Mouse (Mus musculus) frontal cortex, postnatal 10 days (tissue): ENCODE measurements around the gene Echdc3.

Source experiments
- DNase-seq, 2 experiments: peaks; one replicate each; pipeline ENCODE4 v3.0.0; 2022; ENCODE audit warnings: low spot score in 2 of 2, mixed read lengths in 1 of 2

The Echdc3 gene

GRCm38 (mm10) chr2:6168560-6168959 is 44.3 kb downstream of the Echdc3 start:
- DNase-seq = no peak

GRCm38 (mm10) chr2:6167843-6168558 is 44.8 kb downstream of the Echdc3 start:
- DNase-seq = peak in 1 of 2 experiments; percentile 66

- no peak for DNase-seq
Observed at GRCm38 (mm10) chr2:6165771-6166170, 47.1 kb downstream of the Echdc3 start.

- no peak for DNase-seq
Observed at GRCm38 (mm10) chr2:6164606-6165290, 48.1 kb downstream of the Echdc3 start.

GRCm38 (mm10) chr2:6162366-6163040 is 50.3 kb downstream of the Echdc3 start:
- no peak for DNase-seq

- no peak for DNase-seq
Observed at GRCm38 (mm10) chr2:6159735-6160134, 53.1 kb downstream of the Echdc3 start.

- no peak for DNase-seq
Observed at GRCm38 (mm10) chr2:6159219-6159618, 53.6 kb downstream of the Echdc3 start.

GRCm38 (mm10) chr2:6157635-6158034 is 55.2 kb downstream of the Echdc3 start:
- no peak for DNase-seq

GRCm38 (mm10) chr2:6157208-6157607 is 55.6 kb downstream of the Echdc3 start:
- no peak for DNase-seq

GRCm38 (mm10) chr2:6149801-6150200 is 63.0 kb downstream of the Echdc3 start:
- no peak for DNase-seq

- no peak for DNase-seq
Observed at GRCm38 (mm10) chr2:6146901-6147300, 65.9 kb downstream of the Echdc3 start.

GRCm38 (mm10) chr2:6146257-6146656 is 66.6 kb downstream of the Echdc3 start:
- DNase-seq = no peak

- no peak for DNase-seq
Observed at GRCm38 (mm10) chr2:6145611-6146010, 67.2 kb downstream of the Echdc3 start.

- DNase-seq = no peak
Observed at GRCm38 (mm10) chr2:6142915-6143654, 69.7 kb downstream of the Echdc3 start.

GRCm38 (mm10) chr2:6140572-6141161 is 72.2 kb downstream of the Echdc3 start:
- DNase-seq = no peak
